Mouse (Mus musculus) megakaryocyte, embryonic 14.5 days (primary cell): Measurements from ENCODE around the gene Samd3.

Source experiments
- FLI1 ChIP-seq: IDR thresholded peaks from 2 replicates; pipeline ENCODE4 v1.6.1; 2012; ENCODE audit warnings: low read length, inconsistent platforms, mixed read lengths
- GATA1 ChIP-seq: IDR thresholded peaks from 3 replicates; pipeline ENCODE4 v1.6.1; 2012; ENCODE audit warnings: mixed read lengths, low read length, inconsistent platforms, borderline replicate concordance

DNA sequence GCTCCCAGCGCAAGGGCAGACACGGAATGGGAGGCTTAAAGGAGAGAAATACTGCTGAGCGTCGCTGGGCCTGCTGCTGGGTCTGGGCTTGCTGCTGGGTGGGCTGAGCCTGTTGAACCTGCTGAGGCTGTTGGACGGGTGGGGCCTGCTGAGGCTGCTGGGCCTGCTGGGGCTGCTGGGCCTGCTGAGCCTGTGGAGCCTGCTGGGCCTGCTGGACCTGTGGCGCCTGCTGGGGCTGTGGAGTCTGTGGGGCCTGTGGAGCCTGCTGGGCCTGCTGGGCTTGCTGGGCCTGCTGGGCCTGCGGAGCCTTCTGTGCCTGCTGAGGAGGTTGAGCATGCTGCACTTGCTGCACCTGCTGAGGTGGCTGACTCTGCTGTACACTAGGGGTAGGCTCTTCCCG lies 50.5 kb downstream of the Samd3 start:
- TF ChIP-seq GATA1 (no peak), FLI1 (no peak)
